Mouse (Mus musculus) ES-Bruce4 (cell line): Measurements from ENCODE around the gene Acta1. TPM values are rescaled to one million over a fixed set of nuclear protein-coding genes. Genes with fewer than 3 reads are reported as not detected.

Experiments used
- H3K27ac ChIP-seq: 2 replicates; pipeline ENCODE4 v1.5.1; 2012; ENCODE audit warnings: low read length, inconsistent platforms; ENCODE audit not compliant: insufficient read depth
- H3K27me3 ChIP-seq: 2 replicates; pipeline ENCODE4 v1.6.1; 2012; ENCODE audit warnings: mild to moderate bottlenecking, low read length, inconsistent platforms; ENCODE audit not compliant: control insufficient read depth, poor library complexity, insufficient read depth, severe bottlenecking
- H3K36me3 ChIP-seq: 2 replicates; pipeline ENCODE4 v1.6.1; 2012; ENCODE audit warnings: inconsistent platforms, mild to moderate bottlenecking, low read length, moderate library complexity; ENCODE audit not compliant: control insufficient read depth, poor library complexity, insufficient read depth, severe bottlenecking
- H3K4me1 ChIP-seq: one replicate; pipeline ENCODE4 v1.8.1; 2011; ENCODE audit warnings: low read length; ENCODE audit not compliant: control insufficient read depth, insufficient read depth
- H3K4me3 ChIP-seq: 2 replicates; pipeline ENCODE4 v1.5.1; 2011; ENCODE audit warnings: low read depth, mild to moderate bottlenecking, low read length
- H3K9ac ChIP-seq: 2 replicates; pipeline ENCODE4 v1.6.1; 2012; ENCODE audit warnings: low read depth, mild to moderate bottlenecking, inconsistent platforms; ENCODE audit not compliant: poor library complexity, severe bottlenecking
- H3K9me3 ChIP-seq: replicated peaks from 2 replicates; pipeline ENCODE4 v1.6.1; 2012; ENCODE audit warnings: mild to moderate bottlenecking, low read length, inconsistent platforms; ENCODE audit not compliant: control insufficient read depth, poor library complexity, insufficient read depth, severe bottlenecking
- CTCF ChIP-seq: IDR thresholded peaks from one replicate; pipeline ENCODE4 v1.8.1; 2011; ENCODE audit warnings: low read depth, low read length
- EP300 ChIP-seq: IDR thresholded peaks from 2 replicates; pipeline ENCODE4 v1.6.1; 2011; ENCODE audit warnings: low read depth, low read length; ENCODE audit not compliant: insufficient read depth
- POLR2A ChIP-seq: IDR thresholded peaks from one replicate; pipeline ENCODE4 v1.8.1; 2011; ENCODE audit warnings: low read length; ENCODE audit not compliant: insufficient read depth
- polyA plus RNA-seq: library from polyadenylated mRNA; stranded (reverse); fragments of >200 nt; gene quantifications from 2 replicates; pipeline ENCODE4 v1.2.4, GENCODE M21; 2011; ENCODE audit warnings: low read depth; ENCODE audit not compliant: missing spikeins, insufficient read depth, insufficient read length

The Acta1 gene
- polyA plus RNA-seq, 1 experiment: 42.8 TPM

DNA sequence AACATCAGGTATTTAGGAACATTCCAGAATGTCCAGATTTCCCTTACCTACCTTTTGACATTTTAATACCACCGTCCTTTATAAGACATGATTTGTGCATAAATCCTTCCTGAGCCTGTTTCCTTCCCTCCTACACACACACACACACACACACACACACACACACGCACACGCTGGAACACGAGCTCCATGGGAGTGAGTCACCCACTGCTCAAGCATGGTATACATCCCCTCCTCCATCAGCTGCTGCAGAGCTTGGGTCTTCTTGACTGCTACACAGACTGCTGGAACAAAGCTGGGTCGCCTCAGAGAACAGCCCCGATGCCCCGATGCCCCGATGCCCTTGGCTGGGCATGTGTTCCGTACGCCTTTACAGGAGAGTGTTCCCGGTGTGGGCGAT, 48.0 kb downstream of the Acta1 start:
- H3K36me3 ChIP-seq: no peaks in the 10 kb centered on the region
- no peak overlapping the region for H3K9ac ChIP-seq
- TF ChIP-seq POLR2A (no peak), EP300 (no peak), CTCF (no peak)
- no peak overlapping the region for H3K27ac ChIP-seq
- H3K9me3 ChIP-seq: no peaks in the 10 kb centered on the region
- H3K4me3 ChIP-seq: no peak overlapping the region
- H3K4me1 ChIP-seq: peaks cover 8% of the 10 kb centered on the region
- H3K27me3 ChIP-seq: no peaks in the 10 kb centered on the region

DNA sequence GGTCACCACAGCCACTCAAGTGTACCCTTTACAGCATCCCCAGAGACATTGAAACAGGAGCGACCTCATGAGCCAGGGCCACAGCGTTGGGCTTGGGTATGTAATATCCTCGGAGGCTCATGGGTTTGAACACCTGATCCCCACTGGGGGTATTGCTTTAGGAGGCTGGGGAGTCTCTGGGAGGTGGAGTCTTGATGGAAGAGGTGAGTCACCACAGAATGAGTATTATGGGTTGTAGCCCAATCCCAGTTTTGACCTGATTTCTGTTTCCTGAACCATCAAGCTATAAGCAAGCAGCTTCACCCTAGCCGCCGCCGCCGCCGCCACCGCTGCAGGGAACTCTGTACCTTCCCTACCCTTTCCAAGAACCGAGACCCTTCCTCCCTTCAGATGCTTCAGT, 48.6 kb downstream of the Acta1 start:
- Histone ChIP-seq H3K4me3 (no peak overlapping the region), H3K27me3 (no peaks in the 10 kb centered on the region), H3K9me3 (no peaks in the 10 kb centered on the region), H3K4me1 (peaks cover 8% of the 10 kb centered on the region), H3K36me3 (0 out of 2 replicates have a peak, but pooled peaks cover 2% of the 10 kb centered on the region), H3K27ac (no peak overlapping the region), H3K9ac (no peak overlapping the region)
- TF ChIP-seq CTCF (no peak), EP300 (no peak), POLR2A (no peak)

DNA sequence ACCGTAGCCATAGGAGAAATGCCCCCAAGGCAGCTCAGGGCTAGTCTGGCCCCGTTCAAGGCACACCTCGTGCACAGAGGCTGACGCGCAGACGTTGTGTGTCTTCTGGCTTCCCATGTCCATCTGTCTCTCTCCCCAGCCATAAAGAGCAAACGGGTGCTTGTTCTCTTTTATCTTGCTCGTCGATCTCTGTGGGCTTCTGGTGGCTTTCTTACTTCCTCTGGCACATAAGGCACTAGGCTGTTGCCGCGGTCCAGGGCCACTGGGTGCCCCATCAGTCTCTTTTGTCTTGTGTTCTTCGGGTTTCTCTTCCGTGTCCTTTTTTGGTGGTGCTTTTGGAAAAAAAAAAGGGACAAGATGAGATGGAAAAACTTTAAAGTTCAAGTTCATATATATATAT, 49.4 kb downstream of the Acta1 start:
- Histone ChIP-seq H3K27ac (no peak overlapping the region), H3K4me1 (peaks cover 8% of the 10 kb centered on the region), H3K9ac (no peak overlapping the region), H3K36me3 (0 out of 2 replicates have a peak, but pooled peaks cover 2% of the 10 kb centered on the region), H3K4me3 (no peak overlapping the region), H3K27me3 (no peaks in the 10 kb centered on the region), H3K9me3 (no peaks in the 10 kb centered on the region)
- TF ChIP-seq POLR2A (no peak), CTCF (no peak), EP300 (no peak)

GRCm38 (mm10) chr8:123844341-123844740, 50.2 kb downstream of the Acta1 start:
- no peak overlapping the region for H3K4me3 ChIP-seq
- H3K4me1 ChIP-seq: peaks cover 8% of the 10 kb centered on the region
- H3K9me3 ChIP-seq: no peaks in the 10 kb centered on the region
- no peaks in the 10 kb centered on the region for H3K27me3 ChIP-seq
- TF ChIP-seq POLR2A (no peak), EP300 (no peak), CTCF (no peak)
- H3K27ac ChIP-seq: no peak overlapping the region
- H3K9ac ChIP-seq: no peak overlapping the region
- H3K36me3 ChIP-seq: 0 out of 2 replicates have a peak, but pooled peaks cover 2% of the 10 kb centered on the region

- TF ChIP-seq EP300: no peak
- TF ChIP-seq POLR2A: no peak
- no peak for TF ChIP-seq CTCF
These were observed 52.5 kb downstream of the Acta1 start for GRCm38 (mm10) chr8:123842086-123842485.

More at GRCm38 (mm10) chr8:123842086-123842485, 52.5 kb downstream of the Acta1 start:
- peaks cover 5% of the 10 kb centered on the region for H3K4me1 ChIP-seq
- no peak overlapping the region for H3K27ac ChIP-seq
- 0 out of 2 replicates have a peak, but pooled peaks cover 2% of the 10 kb centered on the region for H3K36me3 ChIP-seq
- H3K9me3 ChIP-seq: no peaks in the 10 kb centered on the region
- H3K9ac ChIP-seq: no peak overlapping the region
- no peaks in the 10 kb centered on the region for H3K27me3 ChIP-seq
- no peak overlapping the region for H3K4me3 ChIP-seq

Other genes with a start within 250 kb of the Acta1 start
- gene Rhou, start 240.8 kb downstream of the Acta1 start, polyA plus RNA-seq: 60.3 and 60.7 TPM in 2 replicates
- 26.1 and 32.6 TPM in 2 replicates for gene Rab4a, start 88.8 kb downstream of the Acta1 start, polyA plus RNA-seq
- 4.8 and 6.6 TPM in 2 replicates for gene Ccsap, start 34.5 kb downstream of the Acta1 start, polyA plus RNA-seq
- 56.1 and 64.1 TPM in 2 replicates for gene Nup133, start 54.5 kb upstream of the Acta1 start, polyA plus RNA-seq
- 19.1 and 20.3 TPM in 2 replicates for gene Abcb10, start 88.4 kb upstream of the Acta1 start, polyA plus RNA-seq
- 62.3 and 68.1 TPM in 2 replicates for gene Taf5l, start 126.6 kb upstream of the Acta1 start, polyA plus RNA-seq
- 48.5 and 49.7 TPM in 2 replicates for gene Urb2, start 126.8 kb upstream of the Acta1 start, polyA plus RNA-seq